Mouse (Mus musculus): ENCODE data around the gene Tmem169. TPM values are rescaled to one million over a fixed set of nuclear protein-coding genes. Genes with fewer than 3 reads are reported as not detected.
A peak's percentile ranks its signal among the peaks of the same experiment; 100 is the strongest.

Tmem169 gene
- polyA plus RNA-seq, 1 experiment from 2014 or later = 14.2 TPM

- H3K27ac ChIP-seq (ENCODE audit: low read depth, low read length) = no peak overlapping the region
- no peaks in the 10 kb centered on the region for H3K36me3 ChIP-seq (ENCODE audit: control insufficient read depth, insufficient read depth, low read length)
- no peak overlapping the region for H3K4me2 ChIP-seq
- 92% methylated on average over 3 of the region's 3 CpGs for WGBS
- H3K4me1 ChIP-seq (ENCODE audit: control insufficient read depth, insufficient read depth, low read length) = no peaks in the 10 kb centered on the region
- no peak overlapping the region for H3K4me3 ChIP-seq (ENCODE audit: low read depth, low read length)
- H3K9me3 ChIP-seq (ENCODE audit: control insufficient read depth, low read length) = no peaks in the 10 kb centered on the region
- ATAC-seq (ENCODE audit: low FRiP score) (no peak), DNase-seq (ENCODE audit: low spot score, missing footprints) (no peak)
- H3K9ac ChIP-seq (ENCODE audit: low read length) = no peak overlapping the region
- no peaks in the 10 kb centered on the region for H3K27me3 ChIP-seq (ENCODE audit: control insufficient read depth, insufficient read depth, low read length)
These were observed 6.1 kb upstream of the Tmem169 start for GRCm38 (mm10) chr1:72278085-72278484.

GRCm38 (mm10) chr1:72282604-72283003, 1.6 kb upstream of the Tmem169 start:
- Histone ChIP-seq H3K4me1 (ENCODE audit: control insufficient read depth, insufficient read depth, low read length) (peaks cover 18% of the 10 kb centered on the region), H3K27me3 (ENCODE audit: control insufficient read depth, insufficient read depth, low read length) (no peaks in the 10 kb centered on the region; the same call in 1 of the 2 replicates), H3K9ac (ENCODE audit: low read length) (no peak overlapping the region), H3K36me3 (ENCODE audit: control insufficient read depth, insufficient read depth, low read length) (no peaks in the 10 kb centered on the region), H3K27ac (ENCODE audit: low read depth, low read length) (no peak overlapping the region), H3K4me2 (no peak overlapping the region), H3K4me3 (ENCODE audit: low read depth, low read length) (no peak overlapping the region), H3K9me3 (ENCODE audit: control insufficient read depth, low read length) (no peaks in the 10 kb centered on the region)
- WGBS = 87% methylated on average over 1 of the region's 1 CpGs
- DNase-seq (ENCODE audit: low spot score, missing footprints) (no peak), ATAC-seq (ENCODE audit: low FRiP score) (no peak)

- ATAC-seq (ENCODE audit: low FRiP score) = peak; percentile 64
- Histone ChIP-seq H3K4me2 (peak overlapping the region; percentile 67), H3K4me3 (ENCODE audit: low read depth, low read length) (peak overlapping the region; percentile 46), H3K36me3 (ENCODE audit: control insufficient read depth, insufficient read depth, low read length) (no peaks in the 10 kb centered on the region), H3K27me3 (ENCODE audit: control insufficient read depth, insufficient read depth, low read length) (no peaks in the 10 kb centered on the region; the same call in 1 of the 2 replicates), H3K4me1 (ENCODE audit: control insufficient read depth, insufficient read depth, low read length) (peaks cover 18% of the 10 kb centered on the region), H3K9ac (ENCODE audit: low read length) (peak overlapping the region; percentile 64), H3K9me3 (ENCODE audit: control insufficient read depth, low read length) (no peaks in the 10 kb centered on the region), H3K27ac (ENCODE audit: low read depth, low read length) (peak overlapping the region; percentile 51; the same call in 1 of the 2 replicates)
- WGBS = 6% methylated on average over 5 of the region's 5 CpGs
- DNase-seq (ENCODE audit: low spot score, missing footprints) = no peak
These were observed 370 bp downstream of the Tmem169 start for GRCm38 (mm10) chr1:72284539-72284938.

- no peaks in the 10 kb centered on the region for H3K9me3 ChIP-seq (ENCODE audit: control insufficient read depth, low read length)
- H3K4me2 ChIP-seq = peak overlapping the region; percentile 20
- H3K4me3 ChIP-seq (ENCODE audit: low read depth, low read length) = no peak overlapping the region
- no peaks in the 10 kb centered on the region; the same call in 1 of the 2 replicates for H3K27me3 ChIP-seq (ENCODE audit: control insufficient read depth, insufficient read depth, low read length)
- WGBS = 16% methylated on average over 5 of the region's 5 CpGs
- peaks cover 18% of the 10 kb centered on the region for H3K4me1 ChIP-seq (ENCODE audit: control insufficient read depth, insufficient read depth, low read length)
- ATAC-seq (ENCODE audit: low FRiP score) = peak; percentile 61
- DNase-seq (ENCODE audit: low spot score, missing footprints) = peak; percentile 93
- no peaks in the 10 kb centered on the region for H3K36me3 ChIP-seq (ENCODE audit: control insufficient read depth, insufficient read depth, low read length)
- peak overlapping the region; percentile 6 for H3K9ac ChIP-seq (ENCODE audit: low read length)
- H3K27ac ChIP-seq (ENCODE audit: low read depth, low read length) = peak overlapping the region; percentile 62
These were observed 2.7 kb downstream of the Tmem169 start for GRCm38 (mm10) chr1:72286904-72287303.

- no peaks in the 10 kb centered on the region; the same call in 1 of the 2 replicates for H3K27me3 ChIP-seq (ENCODE audit: control insufficient read depth, insufficient read depth, low read length)
- H3K9ac ChIP-seq (ENCODE audit: low read length) = no peak overlapping the region
- no peak overlapping the region for H3K4me3 ChIP-seq (ENCODE audit: low read depth, low read length)
- no peak overlapping the region for H3K4me2 ChIP-seq
- H3K36me3 ChIP-seq (ENCODE audit: control insufficient read depth, insufficient read depth, low read length) = no peaks in the 10 kb centered on the region
- no peak for DNase-seq (ENCODE audit: low spot score, missing footprints)
- peaks cover 18% of the 10 kb centered on the region for H3K4me1 ChIP-seq (ENCODE audit: control insufficient read depth, insufficient read depth, low read length)
- no peak overlapping the region for H3K27ac ChIP-seq (ENCODE audit: low read depth, low read length)
- ATAC-seq (ENCODE audit: low FRiP score) = no peak
- 78% methylated on average over 4 of the region's 4 CpGs for WGBS
- no peaks in the 10 kb centered on the region for H3K9me3 ChIP-seq (ENCODE audit: control insufficient read depth, low read length)
These were observed 3.7 kb downstream of the Tmem169 start for GRCm38 (mm10) chr1:72287893-72288292.

- Histone ChIP-seq H3K4me2 (no peak overlapping the region), H3K27me3 (ENCODE audit: control insufficient read depth, insufficient read depth, low read length) (no peaks in the 10 kb centered on the region; the same call in 1 of the 2 replicates), H3K4me1 (ENCODE audit: control insufficient read depth, insufficient read depth, low read length) (peaks cover 18% of the 10 kb centered on the region), H3K36me3 (ENCODE audit: control insufficient read depth, insufficient read depth, low read length) (no peaks in the 10 kb centered on the region), H3K4me3 (ENCODE audit: low read depth, low read length) (no peak overlapping the region), H3K9me3 (ENCODE audit: control insufficient read depth, low read length) (no peaks in the 10 kb centered on the region), H3K9ac (ENCODE audit: low read length) (no peak overlapping the region), H3K27ac (ENCODE audit: low read depth, low read length) (no peak overlapping the region)
- WGBS = 87% methylated on average over 4 of the region's 4 CpGs
- ATAC-seq (ENCODE audit: low FRiP score) (no peak), DNase-seq (ENCODE audit: low spot score, missing footprints) (no peak)
These were observed 4.5 kb downstream of the Tmem169 start for GRCm38 (mm10) chr1:72288527-72289150.

GRCm38 (mm10) chr1:72290896-72291295, 6.7 kb downstream of the Tmem169 start:
- H3K4me1 ChIP-seq (ENCODE audit: control insufficient read depth, insufficient read depth, low read length) = peaks cover 15% of the 10 kb centered on the region
- ATAC-seq (ENCODE audit: low FRiP score) = no peak
- DNase-seq (ENCODE audit: low spot score, missing footprints) = no peak
- H3K4me2 ChIP-seq = no peak overlapping the region
- 91% methylated on average over 4 of the region's 4 CpGs for WGBS
- H3K4me3 ChIP-seq (ENCODE audit: low read depth, low read length) = no peak overlapping the region
- no peak overlapping the region for H3K9ac ChIP-seq (ENCODE audit: low read length)
- H3K27ac ChIP-seq (ENCODE audit: low read depth, low read length) = no peak overlapping the region
- H3K9me3 ChIP-seq (ENCODE audit: control insufficient read depth, low read length) = no peaks in the 10 kb centered on the region
- H3K27me3 ChIP-seq (ENCODE audit: control insufficient read depth, insufficient read depth, low read length) = no peaks in the 10 kb centered on the region
- no peaks in the 10 kb centered on the region for H3K36me3 ChIP-seq (ENCODE audit: control insufficient read depth, insufficient read depth, low read length)

- no peak overlapping the region for H3K27ac ChIP-seq (ENCODE audit: low read depth, low read length)
- H3K36me3 ChIP-seq (ENCODE audit: control insufficient read depth, insufficient read depth, low read length) = no peaks in the 10 kb centered on the region
- H3K4me2 ChIP-seq = no peak overlapping the region
- H3K27me3 ChIP-seq (ENCODE audit: control insufficient read depth, insufficient read depth, low read length) = no peaks in the 10 kb centered on the region
- DNase-seq (ENCODE audit: low spot score, missing footprints) (peak; percentile 12), ATAC-seq (ENCODE audit: low FRiP score) (no peak)
- H3K4me3 ChIP-seq (ENCODE audit: low read depth, low read length) = no peak overlapping the region
- H3K4me1 ChIP-seq (ENCODE audit: control insufficient read depth, insufficient read depth, low read length) = peaks cover 10% of the 10 kb centered on the region
- no peaks in the 10 kb centered on the region for H3K9me3 ChIP-seq (ENCODE audit: control insufficient read depth, low read length)
- H3K9ac ChIP-seq (ENCODE audit: low read length) = no peak overlapping the region
- WGBS = 94% methylated on average over 4 of the region's 4 CpGs
These were observed 7.3 kb downstream of the Tmem169 start for GRCm38 (mm10) chr1:72291421-72291820.

GRCm38 (mm10) chr1:72291925-72292324, 7.8 kb downstream of the Tmem169 start:
- H3K9me3 ChIP-seq (ENCODE audit: control insufficient read depth, low read length) = no peaks in the 10 kb centered on the region
- H3K4me1 ChIP-seq (ENCODE audit: control insufficient read depth, insufficient read depth, low read length) = peaks cover 5% of the 10 kb centered on the region; the same call in 1 of the 2 replicates
- 92% methylated on average over 2 of the region's 2 CpGs for WGBS
- H3K4me2 ChIP-seq = no peak overlapping the region
- H3K4me3 ChIP-seq (ENCODE audit: low read depth, low read length) = no peak overlapping the region
- H3K9ac ChIP-seq (ENCODE audit: low read length) = no peak overlapping the region
- H3K27ac ChIP-seq (ENCODE audit: low read depth, low read length) = no peak overlapping the region
- ATAC-seq (ENCODE audit: low FRiP score) (no peak), DNase-seq (ENCODE audit: low spot score, missing footprints) (peak; percentile 4)
- H3K27me3 ChIP-seq (ENCODE audit: control insufficient read depth, insufficient read depth, low read length) = no peaks in the 10 kb centered on the region
- H3K36me3 ChIP-seq (ENCODE audit: control insufficient read depth, insufficient read depth, low read length) = no peaks in the 10 kb centered on the region

Data from midbrain, embryonic 11.5 days (tissue).